Mouse (Mus musculus): ENCODE results near the gene Hist4h4. TPM values are rescaled to one million over a fixed set of nuclear protein-coding genes. Genes with fewer than 3 reads are reported as not detected.

Gene Hist4h4
- polyA plus RNA-seq, 1 experiment from 2014 or later, result 1.6 TPM

- WGBS, result 14% methylated on average over 2 of the region's 2 CpGs
- no peak for TF ChIP-seq EP300 (IDR thresholded peaks at IDR 0.05)
- TF ChIP-seq CTCF (IDR thresholded peaks at IDR 0.05), result peak; percentile 79
- H3K4me2 ChIP-seq (replicated peaks; ENCODE audit: low read depth, low read length), result no peak overlapping the region
- H3K4me3 ChIP-seq (ENCODE audit: low read depth, low read length), result no peak overlapping the region
- no peaks in the 10 kb centered on the region for H3K27me3 ChIP-seq (replicated peaks; ENCODE audit: insufficient read depth, low read length)
- DNase-seq (ENCODE audit: low spot score), result peak; percentile 64
- peak; percentile 48 for ATAC-seq
- no peak overlapping the region for H3K9ac ChIP-seq (replicated peaks; ENCODE audit: low read depth)
- no peaks in the 10 kb centered on the region for H3K4me1 ChIP-seq (ENCODE audit: insufficient read depth, low read depth, low read length)
- no peaks in the 10 kb centered on the region for H3K9me3 ChIP-seq (ENCODE audit: low read length)
- H3K36me3 ChIP-seq (ENCODE audit: insufficient read depth, low read length), result no peaks in the 10 kb centered on the region
- no peak overlapping the region for H3K27ac ChIP-seq (ENCODE audit: low read length)
Observed at GRCm38 (mm10) chr6:136847790-136848189, 43.6 kb upstream of the Hist4h4 start.

- no peak overlapping the region for H3K27ac ChIP-seq (ENCODE audit: low read length)
- no peak overlapping the region for H3K4me3 ChIP-seq (ENCODE audit: low read depth, low read length)
- no peaks in the 10 kb centered on the region for H3K36me3 ChIP-seq (ENCODE audit: insufficient read depth, low read length)
- H3K9me3 ChIP-seq (ENCODE audit: low read length), result no peaks in the 10 kb centered on the region
- H3K9ac ChIP-seq (replicated peaks; ENCODE audit: low read depth), result no peak overlapping the region
- no peak overlapping the region for H3K4me2 ChIP-seq (replicated peaks; ENCODE audit: low read depth, low read length)
- DNase-seq (ENCODE audit: low spot score), result no peak
- no peak for ATAC-seq
- H3K27me3 ChIP-seq (replicated peaks; ENCODE audit: insufficient read depth, low read length), result no peaks in the 10 kb centered on the region
- H3K4me1 ChIP-seq (ENCODE audit: insufficient read depth, low read depth, low read length), result no peaks in the 10 kb centered on the region
- 88% methylated on average over 3 of the region's 3 CpGs for WGBS
- TF ChIP-seq CTCF (IDR thresholded peaks at IDR 0.05) (no peak), EP300 (IDR thresholded peaks at IDR 0.05) (no peak)
Observed at GRCm38 (mm10) chr6:136847267-136847666, 43.1 kb upstream of the Hist4h4 start.

GRCm38 (mm10) chr6:136845706-136846480 is 41.7 kb upstream of the Hist4h4 start:
- TF ChIP-seq EP300 (IDR thresholded peaks at IDR 0.05) (no peak), CTCF (IDR thresholded peaks at IDR 0.05) (no peak)
- 66% methylated on average over 5 of the region's 5 CpGs for WGBS
- Histone ChIP-seq H3K4me3 (ENCODE audit: low read depth, low read length) (no peak overlapping the region), H3K27ac (ENCODE audit: low read length) (no peak overlapping the region), H3K4me1 (ENCODE audit: insufficient read depth, low read depth, low read length) (no peaks in the 10 kb centered on the region), H3K4me2 (replicated peaks; ENCODE audit: low read depth, low read length) (no peak overlapping the region), H3K9ac (replicated peaks; ENCODE audit: low read depth) (no peak overlapping the region), H3K27me3 (replicated peaks; ENCODE audit: insufficient read depth, low read length) (no peaks in the 10 kb centered on the region), H3K36me3 (ENCODE audit: insufficient read depth, low read length) (no peaks in the 10 kb centered on the region), H3K9me3 (ENCODE audit: low read length) (no peaks in the 10 kb centered on the region)
- no peak for DNase-seq (ENCODE audit: low spot score)
- ATAC-seq, result no peak

GRCm38 (mm10) chr6:136844903-136845302 is 40.7 kb upstream of the Hist4h4 start:
- WGBS, result 60% methylated on average over 2 of the region's 2 CpGs
- H3K9ac ChIP-seq (replicated peaks; ENCODE audit: low read depth), result no peak overlapping the region

GRCm38 (mm10) chr6:136837323-136837722 is 33.1 kb upstream of the Hist4h4 start:
- Histone ChIP-seq H3K4me2 (replicated peaks; ENCODE audit: low read depth, low read length) (no peak overlapping the region), H3K9me3 (ENCODE audit: low read length) (no peaks in the 10 kb centered on the region), H3K36me3 (ENCODE audit: insufficient read depth, low read length) (no peaks in the 10 kb centered on the region), H3K27ac (ENCODE audit: low read length) (no peak overlapping the region), H3K4me3 (ENCODE audit: low read depth, low read length) (no peak overlapping the region), H3K9ac (replicated peaks; ENCODE audit: low read depth) (no peak overlapping the region), H3K4me1 (ENCODE audit: insufficient read depth, low read depth, low read length) (no peaks in the 10 kb centered on the region), H3K27me3 (replicated peaks; ENCODE audit: insufficient read depth, low read length) (no peaks in the 10 kb centered on the region)
- no peak for ATAC-seq
- no peak for DNase-seq (ENCODE audit: low spot score)
- WGBS, result 69% methylated on average over 3 of the region's 3 CpGs
- no peak for TF ChIP-seq EP300 (IDR thresholded peaks at IDR 0.05)
- TF ChIP-seq CTCF (IDR thresholded peaks at IDR 0.05), result no peak

More at GRCm38 (mm10) chr6:136844903-136845302, 40.7 kb upstream of the Hist4h4 start:
- TF ChIP-seq CTCF (IDR thresholded peaks at IDR 0.05) (no peak), EP300 (IDR thresholded peaks at IDR 0.05) (no peak)
- no peaks in the 10 kb centered on the region for H3K4me1 ChIP-seq (ENCODE audit: insufficient read depth, low read depth, low read length)
- ATAC-seq (no peak), DNase-seq (ENCODE audit: low spot score) (no peak)
- H3K9me3 ChIP-seq (ENCODE audit: low read length), result no peaks in the 10 kb centered on the region
- H3K4me3 ChIP-seq (ENCODE audit: low read depth, low read length), result no peak overlapping the region
- no peak overlapping the region for H3K27ac ChIP-seq (ENCODE audit: low read length)
- no peaks in the 10 kb centered on the region for H3K36me3 ChIP-seq (ENCODE audit: insufficient read depth, low read length)
- no peak overlapping the region for H3K4me2 ChIP-seq (replicated peaks; ENCODE audit: low read depth, low read length)
- no peaks in the 10 kb centered on the region for H3K27me3 ChIP-seq (replicated peaks; ENCODE audit: insufficient read depth, low read length)

- H3K4me2 ChIP-seq (replicated peaks; ENCODE audit: low read depth, low read length), result peak within 1 kb of the TSS; percentile 0; the same call in 1 of the 2 replicates
- H3K9me3 ChIP-seq (ENCODE audit: low read length), result no peaks in the 10 kb centered on the region
- H3K27ac ChIP-seq (ENCODE audit: low read length), result no peak within 1 kb of the TSS
- H3K4me1 ChIP-seq (ENCODE audit: insufficient read depth, low read depth, low read length), result no peaks in the 10 kb centered on the region
- no peak within 1 kb of the TSS for H3K4me3 ChIP-seq (ENCODE audit: low read depth, low read length)
- TF ChIP-seq CTCF (IDR thresholded peaks at IDR 0.05), result no peak
- no peak for TF ChIP-seq EP300 (IDR thresholded peaks at IDR 0.05)
- WGBS, result 45% methylated on average over 4 of the region's 4 CpGs
- H3K27me3 ChIP-seq (replicated peaks; ENCODE audit: insufficient read depth, low read length), result no peaks in the 10 kb centered on the region
- DNase-seq (ENCODE audit: low spot score) (no peak), ATAC-seq (no peak)
- H3K9ac ChIP-seq (replicated peaks; ENCODE audit: low read depth), result no peak within 1 kb of the TSS
- no peaks in the 10 kb centered on the region for H3K36me3 ChIP-seq (ENCODE audit: insufficient read depth, low read length)
Observed at GRCm38 (mm10) chr6:136835352-136835751, 31.1 kb upstream of the Hist4h4 start, which contains the start of gene Smco3. Smco3 (minus strand) TSS chr6:136835452.

All from lung, postnatal 0 days (tissue).